In genomic region chr10:59967309-59967942, GRCm38 (mm10) we compare ENCODE assay signal across 8 mouse cellular contexts. TPM values are rescaled to one million over a fixed set of nuclear protein-coding genes. Genes with fewer than 3 reads are reported as not detected.
DNase-seq lines count a peak whose midpoint lies in the region; ATAC-seq and TF ChIP-seq lines count a peak whose summit lies in the region.

No protein-coding gene starts in this region.

- no peak overlapping the region for H3K4me2 ChIP-seq in liver, embryonic 11.5 days
- H3K4me2 ChIP-seq in embryonic facial prominence, embryonic 15.5 days (replicated peaks), result no peak overlapping the region

- peak overlapping the region; percentile 26; the same call in 1 of the 2 replicates for H3K27ac ChIP-seq in liver, adult 2 months (replicated peaks; ENCODE audit: insufficient read depth, low read depth, low read length)
- no peak overlapping the region for H3K27ac ChIP-seq in liver, embryonic 11.5 days (ENCODE audit: low read depth, low read length)
- H3K27ac ChIP-seq in embryonic facial prominence, embryonic 15.5 days (replicated peaks), result peak overlapping the region; percentile 96; the same call in 1 of the 2 replicates

- no peak overlapping the region for H3K4me3 ChIP-seq in liver, adult 2 months (ENCODE audit: insufficient read depth, low read depth, low read length)
- no peak overlapping the region for H3K4me3 ChIP-seq in liver, embryonic 11.5 days (ENCODE audit: low read depth, low read length)
- no peak overlapping the region for H3K4me3 ChIP-seq in embryonic facial prominence, embryonic 15.5 days (replicated peaks)

- H3K27me3 ChIP-seq in liver, adult 2 months (ENCODE audit: control insufficient read depth, insufficient read depth, low read length), result no peaks in the 10 kb centered on the region
- peaks cover 10% of the 10 kb centered on the region for H3K27me3 ChIP-seq in liver, embryonic 11.5 days (replicated peaks; ENCODE audit: control insufficient read depth, insufficient read depth, low read length)
- no peaks in the 10 kb centered on the region for H3K27me3 ChIP-seq in embryonic facial prominence, embryonic 15.5 days

- peaks cover 7% of the 10 kb centered on the region; the same call in 1 of the 2 replicates for H3K4me1 ChIP-seq in liver, adult 2 months (ENCODE audit: control insufficient read depth, insufficient read depth, low read length)
- peaks cover 19% of the 10 kb centered on the region for H3K4me1 ChIP-seq in liver, embryonic 11.5 days (replicated peaks; ENCODE audit: control insufficient read depth, insufficient read depth, low read length)
- H3K4me1 ChIP-seq in embryonic facial prominence, embryonic 15.5 days, result peaks cover 52% of the 10 kb centered on the region

- DNase-seq in liver, adult 2 months (ENCODE audit: extremely low read depth, low read depth, low spot score), result no peak
- DNase-seq in liver, embryonic 11.5 days (ENCODE audit: low spot score), result no peak
- DNase-seq in cerebellum, adult 18-20 months, result peak; percentile 60 to 73
- peak; percentile 41 to 62 for DNase-seq in kidney, postnatal 4 days
- no peak for DNase-seq in frontal cortex, adult 2 months (ENCODE audit: extremely low spot score in 1 of 2, low spot score in 1 of 2)
- DNase-seq in layer of hippocampus, postnatal 14 days (ENCODE audit: low spot score in 2 of 2), result no peak

- no peaks in the 10 kb centered on the region for H3K79me2 ChIP-seq in liver, adult 2 months (ENCODE audit: control insufficient read depth, insufficient read depth, low read length)

- 52% methylated on average over 6 of the region's 6 CpGs for WGBS in liver, adult 2 months
- 72% methylated on average over 6 of the region's 6 CpGs for WGBS in liver, embryonic 11.5 days
- WGBS in embryonic facial prominence, embryonic 15.5 days, result 74% methylated on average over 6 of the region's 6 CpGs

- TF ChIP-seq POLR2A in liver, adult 2 months (IDR thresholded peaks at IDR 0.05; ENCODE audit: extremely low read depth, insufficient read depth, low read length), result no peak

- no peak for TF ChIP-seq CTCF in liver, adult 2 months (IDR thresholded peaks at IDR 0.05; ENCODE audit: low read depth, low read length)

- H3K36me3 ChIP-seq in liver, adult 2 months (ENCODE audit: control insufficient read depth, insufficient read depth, low read length), result no peaks in the 10 kb centered on the region
- no peaks in the 10 kb centered on the region for H3K36me3 ChIP-seq in liver, embryonic 11.5 days (ENCODE audit: control insufficient read depth, insufficient read depth, low read length)
- H3K36me3 ChIP-seq in embryonic facial prominence, embryonic 15.5 days, result no peaks in the 10 kb centered on the region

- no peak for ATAC-seq in liver, embryonic 11.5 days (replicated peaks; ENCODE audit: low FRiP score)
- no peak for ATAC-seq in embryonic facial prominence, embryonic 15.5 days (ENCODE audit: insufficient number of reproducible peaks, low FRiP score, low TSS enrichment, low read depth)
- no peak for ATAC-seq in monocyte, adult 5-6 weeks (replicated peaks; ENCODE audit: insufficient number of reproducible peaks, low FRiP score, low TSS enrichment, poor library complexity, severe bottlenecking)

- H3K9ac ChIP-seq in liver, adult 2 months (ENCODE audit: low read depth, low read length), result no peak overlapping the region
- H3K9ac ChIP-seq in liver, embryonic 11.5 days (ENCODE audit: low read depth, low read length), result no peak overlapping the region
- no peak overlapping the region for H3K9ac ChIP-seq in embryonic facial prominence, embryonic 15.5 days

- H3K9me3 ChIP-seq in liver, embryonic 11.5 days (ENCODE audit: control insufficient read depth, low read length), result no peaks in the 10 kb centered on the region
- no peaks in the 10 kb centered on the region for H3K9me3 ChIP-seq in embryonic facial prominence, embryonic 15.5 days (replicated peaks)

RNA-seq across cellular contexts. Expression of gene Ddit4, which starts 15.8 kb away (rescaled TPM):
- total RNA-seq in liver, adult 2 months (2014; rRNA removed), result 5.2 and 8.8 TPM in 2 replicates
- 13.6 and 16.4 TPM in 2 replicates for polyA plus RNA-seq in liver, adult 2 months (2012; rRNA removed)
- 2.7 and 4.3 TPM in 2 replicates for polyA plus RNA-seq in liver, embryonic 11.5 days (2014; fragmentation: Nextera tagmentation; extraction: Ambion mirVana)
- polyA plus RNA-seq in embryonic facial prominence, embryonic 15.5 days (2015; fragmentation: Nextera tagmentation; extraction: Ambion mirVana), result 83.3 and 89.1 TPM in 2 replicates
- 46.3 and 53.3 TPM in 2 replicates for polyA plus RNA-seq in frontal cortex, adult 2 months (2012; rRNA removed)
- 29.5 to 34.2 TPM (median 34.2 TPM) in 3 replicates for total RNA-seq in monocyte, adult 5-6 weeks (2017)
- total RNA-seq in layer of hippocampus, postnatal 14 days (2021), result 100 to 1,000 TPM in 1 of 2 experiments, 10 to 100 TPM in 1; 99.5 to 106 TPM

RNA-seq across cellular contexts. Expression of gene Ascc1, which starts 35.2 kb away (rescaled TPM):
- total RNA-seq in liver, adult 2 months (2014; rRNA removed), result 8.5 and 10.8 TPM in 2 replicates
- 12.9 and 15.6 TPM in 2 replicates for polyA plus RNA-seq in liver, adult 2 months (2012; rRNA removed)
- polyA plus RNA-seq in liver, embryonic 11.5 days (2014; fragmentation: Nextera tagmentation; extraction: Ambion mirVana), result 37.2 and 37.4 TPM in 2 replicates
- 44.1 and 47.8 TPM in 2 replicates for polyA plus RNA-seq in embryonic facial prominence, embryonic 15.5 days (2015; fragmentation: Nextera tagmentation; extraction: Ambion mirVana)
- polyA plus RNA-seq in frontal cortex, adult 2 months (2012; rRNA removed), result 26.5 and 27.2 TPM in 2 replicates
- 13.0 to 19.4 TPM (median 18.4 TPM) in 3 replicates for total RNA-seq in monocyte, adult 5-6 weeks (2017)
- 10 to 100 TPM; 18.4 to 19.1 TPM for total RNA-seq in layer of hippocampus, postnatal 14 days (2021)

RNA-seq across cellular contexts. Expression of gene Anapc16, which starts 35.5 kb away (rescaled TPM):
- 22.8 and 28.1 TPM in 2 replicates for total RNA-seq in liver, adult 2 months (2014; rRNA removed)
- polyA plus RNA-seq in liver, adult 2 months (2012; rRNA removed), result 48.9 and 50.4 TPM in 2 replicates
- 77.4 and 80.0 TPM in 2 replicates for polyA plus RNA-seq in liver, embryonic 11.5 days (2014; fragmentation: Nextera tagmentation; extraction: Ambion mirVana)
- 107 and 113 TPM in 2 replicates for polyA plus RNA-seq in embryonic facial prominence, embryonic 15.5 days (2015; fragmentation: Nextera tagmentation; extraction: Ambion mirVana)
- polyA plus RNA-seq in frontal cortex, adult 2 months (2012; rRNA removed), result 86.0 and 101 TPM in 2 replicates
- total RNA-seq in monocyte, adult 5-6 weeks (2017), result 69.0 to 89.0 TPM (median 82.7 TPM) in 3 replicates
- total RNA-seq in layer of hippocampus, postnatal 14 days (2021), result 10 to 100 TPM; 67.4 to 69.2 TPM

Comparison
In these comparisons a context has a peak if more than half of its experiments do, and no peak if none do; other contexts are left out.
1. DNase-seq: peak in cerebellum, adult 18-20 months (2 of 2) and kidney, postnatal 4 days (2 of 2); none in liver, adult 2 months (single experiment), liver, embryonic 11.5 days (single experiment), frontal cortex, adult 2 months (0 of 2) and layer of hippocampus, postnatal 14 days (0 of 2).